Mouse (Mus musculus) limb, embryonic 15.5 days (tissue): ENCODE measurements around the gene Insrr. TPM values are rescaled to one million over a fixed set of nuclear protein-coding genes. Genes with fewer than 3 reads are reported as not detected.
A peak's percentile ranks its signal among the peaks of the same experiment; 100 is the strongest.

ENCODE experiments used
- ATAC-seq: fragments of 200-750 bp; cut with Nextera tagmentation; 2 replicates; pipeline ENCODE4 v1.8.0; 2017; ENCODE audit warnings: low read depth, moderate TSS enrichment; ENCODE audit not compliant: insufficient number of reproducible peaks, low FRiP score, low TSS enrichment
- H3K27ac ChIP-seq: fragments of 300-500 bp; sonication (generic); 2 replicates; pipeline ENCODE4 v1.5.1; 2015; ENCODE audit warnings: moderate library complexity, mild to moderate bottlenecking, inconsistent platforms
- H3K27me3 ChIP-seq: fragments of 300-500 bp; sonication (generic); 2 replicates; pipeline ENCODE4 v1.6.1; 2015; ENCODE audit warnings: inconsistent platforms
- H3K36me3 ChIP-seq: fragments of 300-500 bp; sonication (generic); 2 replicates; pipeline ENCODE4 v1.6.1; 2015; ENCODE audit warnings: inconsistent platforms
- H3K4me1 ChIP-seq: fragments of 300-500 bp; sonication (generic); 2 replicates; pipeline ENCODE4 v1.6.1; 2015; ENCODE audit warnings: inconsistent platforms
- H3K4me2 ChIP-seq: fragments of 300-500 bp; sonication (generic); 2 replicates; pipeline ENCODE4 v1.6.1; 2015; ENCODE audit warnings: mild to moderate bottlenecking, inconsistent platforms
- H3K4me3 ChIP-seq: fragments of 300-500 bp; sonication (generic); 2 replicates; pipeline ENCODE4 v1.5.1; 2015; ENCODE audit warnings: mild to moderate bottlenecking, inconsistent platforms
- H3K9ac ChIP-seq: fragments of 300-500 bp; sonication (generic); 2 replicates; pipeline ENCODE4 v1.6.1; 2015; ENCODE audit warnings: inconsistent platforms
- H3K9me3 ChIP-seq: fragments of 300-500 bp; sonication (generic); 2 replicates; pipeline ENCODE4 v1.6.1; 2016; ENCODE audit warnings: inconsistent platforms
- WGBS: fragments of 180-500 bp; shearing (Covaris S2); methylation state at CpG from one replicate; pipeline ENCODE4 v1.1.7; 2015; 5-methylcytosine and 5-hydroxymethylcytosine counted together
- polyA plus RNA-seq: library from polyadenylated mRNA; unstranded; fragments of >200 nt; fragmentation: Nextera tagmentation; extraction: Ambion mirVana; gene quantifications from 2 replicates; pipeline ENCODE4 v1.2.1, GENCODE M21; 2015

Gene Insrr
- 0.19 and 0.36 TPM in 2 replicates for polyA plus RNA-seq

- under 1% methylated on average over 29 of the region's 29 CpGs for WGBS
- Histone ChIP-seq H3K36me3 (no peaks in the 10 kb centered on the region), H3K27ac (no peak within 1 kb of the TSS), H3K27me3 (peaks cover 100% of the 10 kb centered on the region), H3K9ac (no peak within 1 kb of the TSS), H3K4me3 (peak within 1 kb of the TSS; percentile 40), H3K4me2 (peak within 1 kb of the TSS; percentile 73), H3K4me1 (peaks cover 33% of the 10 kb centered on the region), H3K9me3 (no peaks in the 10 kb centered on the region)
- ATAC-seq = peak; percentile 12; the same call in 1 of the 2 replicates
Observed at GRCm38 (mm10) chr3:87796736-87797334, at the start of gene Insrr. TSS of gene Insrr (plus strand) at chr3:87796951.

- Histone ChIP-seq H3K27me3 (no peaks in the 10 kb centered on the region), H3K9me3 (no peaks in the 10 kb centered on the region), H3K27ac (no peak within 1 kb of the TSS), H3K4me2 (no peak within 1 kb of the TSS), H3K4me3 (no peak within 1 kb of the TSS), H3K4me1 (peaks cover 15% of the 10 kb centered on the region), H3K36me3 (peaks cover 31% of the 10 kb centered on the region), H3K9ac (no peak within 1 kb of the TSS)
- WGBS = 50% methylated on average over 13 of the region's 13 CpGs
- ATAC-seq = no peak
Observed at GRCm38 (mm10) chr3:87748431-87748830, 48.3 kb upstream of the Insrr start, which contains the start of gene Lrrc71. TSS of gene Lrrc71 (minus strand) at chr3:87748625.

- no peak overlapping the region for H3K27ac ChIP-seq
- 18% methylated on average over 5 of the region's 5 CpGs for WGBS
- ATAC-seq = no peak
- H3K4me2 ChIP-seq = no peak overlapping the region
- H3K9me3 ChIP-seq = no peaks in the 10 kb centered on the region
- no peak overlapping the region for H3K9ac ChIP-seq
- H3K27me3 ChIP-seq = no peaks in the 10 kb centered on the region
- H3K4me1 ChIP-seq = peaks cover 15% of the 10 kb centered on the region
- H3K36me3 ChIP-seq = peaks cover 35% of the 10 kb centered on the region
- no peak overlapping the region for H3K4me3 ChIP-seq
Observed at GRCm38 (mm10) chr3:87749036-87749435, 47.7 kb upstream of the Insrr start.

GRCm38 (mm10) chr3:87749977-87750376 lies 46.8 kb upstream of the Insrr start:
- Histone ChIP-seq H3K27ac (no peak overlapping the region), H3K36me3 (peaks cover 41% of the 10 kb centered on the region)

GRCm38 (mm10) chr3:87752567-87752966 lies 44.2 kb upstream of the Insrr start:
- Histone ChIP-seq H3K9me3 (no peaks in the 10 kb centered on the region), H3K4me3 (no peak overlapping the region), H3K4me2 (no peak overlapping the region), H3K36me3 (peaks cover 41% of the 10 kb centered on the region), H3K4me1 (peaks cover 15% of the 10 kb centered on the region), H3K27me3 (peaks cover 4% of the 10 kb centered on the region; the same call in 1 of the 2 replicates), H3K27ac (no peak overlapping the region), H3K9ac (no peak overlapping the region)
- 96% methylated on average over 3 of the region's 3 CpGs for WGBS
- ATAC-seq = no peak

More at GRCm38 (mm10) chr3:87749977-87750376, 46.8 kb upstream of the Insrr start:
- H3K4me2 ChIP-seq = no peak overlapping the region
- no peaks in the 10 kb centered on the region for H3K9me3 ChIP-seq
- no peaks in the 10 kb centered on the region for H3K27me3 ChIP-seq
- peaks cover 15% of the 10 kb centered on the region for H3K4me1 ChIP-seq
- no peak overlapping the region for H3K9ac ChIP-seq
- WGBS = 92% methylated on average over 12 of the region's 12 CpGs
- H3K4me3 ChIP-seq = no peak overlapping the region
- ATAC-seq = no peak

GRCm38 (mm10) chr3:87753829-87754228 lies 42.9 kb upstream of the Insrr start:
- H3K36me3 ChIP-seq = peaks cover 41% of the 10 kb centered on the region
- 82% methylated on average over 13 of the region's 13 CpGs for WGBS
- H3K27me3 ChIP-seq = peaks cover 4% of the 10 kb centered on the region; the same call in 1 of the 2 replicates

GRCm38 (mm10) chr3:87755964-87756363 lies 40.8 kb upstream of the Insrr start:
- peak overlapping the region; percentile 11 for H3K4me3 ChIP-seq
- H3K9me3 ChIP-seq = no peaks in the 10 kb centered on the region
- peak; percentile 70; the same call in 1 of the 2 replicates for ATAC-seq
- H3K4me1 ChIP-seq = peaks cover 10% of the 10 kb centered on the region
- peak overlapping the region; percentile 46 for H3K4me2 ChIP-seq
- peaks cover 4% of the 10 kb centered on the region; the same call in 1 of the 2 replicates for H3K27me3 ChIP-seq
- 3% methylated on average over 24 of the region's 24 CpGs for WGBS
- no peak overlapping the region for H3K9ac ChIP-seq
- H3K27ac ChIP-seq = no peak overlapping the region
- peaks cover 30% of the 10 kb centered on the region for H3K36me3 ChIP-seq

More at GRCm38 (mm10) chr3:87753829-87754228, 42.9 kb upstream of the Insrr start:
- no peak overlapping the region for H3K9ac ChIP-seq
- no peak for ATAC-seq
- H3K4me1 ChIP-seq = peaks cover 10% of the 10 kb centered on the region
- H3K27ac ChIP-seq = no peak overlapping the region
- H3K4me2 ChIP-seq = no peak overlapping the region
- H3K9me3 ChIP-seq = no peaks in the 10 kb centered on the region
- no peak overlapping the region for H3K4me3 ChIP-seq

- no peak overlapping the region for H3K27ac ChIP-seq
- H3K9ac ChIP-seq = no peak overlapping the region
- H3K27me3 ChIP-seq = peaks cover 4% of the 10 kb centered on the region; the same call in 1 of the 2 replicates
- H3K4me2 ChIP-seq = peak overlapping the region; percentile 46; the same call in 1 of the 2 replicates
- no peaks in the 10 kb centered on the region for H3K9me3 ChIP-seq
- 54% methylated on average over 20 of the region's 20 CpGs for WGBS
- peaks cover 25% of the 10 kb centered on the region for H3K36me3 ChIP-seq
- no peak overlapping the region for H3K4me3 ChIP-seq
- peaks cover 14% of the 10 kb centered on the region for H3K4me1 ChIP-seq
- no peak for ATAC-seq
Observed at GRCm38 (mm10) chr3:87756488-87756887, 40.3 kb upstream of the Insrr start.

- Histone ChIP-seq H3K4me1 (peaks cover 35% of the 10 kb centered on the region), H3K4me2 (no peak overlapping the region), H3K36me3 (peaks cover 9% of the 10 kb centered on the region; the same call in 1 of the 2 replicates), H3K4me3 (no peak overlapping the region), H3K27ac (no peak overlapping the region), H3K27me3 (peaks cover 4% of the 10 kb centered on the region; the same call in 1 of the 2 replicates), H3K9ac (no peak overlapping the region), H3K9me3 (no peaks in the 10 kb centered on the region)
- no peak for ATAC-seq
- 71% methylated on average over 3 of the region's 5 CpGs for WGBS
Observed at GRCm38 (mm10) chr3:87758641-87759040, 38.1 kb upstream of the Insrr start.

- H3K36me3 ChIP-seq = no peaks in the 10 kb centered on the region
- no peak overlapping the region for H3K4me2 ChIP-seq
- no peak overlapping the region for H3K9ac ChIP-seq
- H3K27me3 ChIP-seq = peaks cover 4% of the 10 kb centered on the region; the same call in 1 of the 2 replicates
- 41% methylated on average over 20 of the region's 20 CpGs for WGBS
- peaks cover 52% of the 10 kb centered on the region for H3K4me1 ChIP-seq
- H3K27ac ChIP-seq = peak overlapping the region; percentile 54
- ATAC-seq = no peak
- H3K9me3 ChIP-seq = no peaks in the 10 kb centered on the region
- H3K4me3 ChIP-seq = no peak overlapping the region
Observed at GRCm38 (mm10) chr3:87761408-87762375, 35.1 kb upstream of the Insrr start.

- Histone ChIP-seq H3K36me3 (no peaks in the 10 kb centered on the region), H3K27me3 (no peaks in the 10 kb centered on the region), H3K9ac (no peak overlapping the region), H3K27ac (peak overlapping the region; percentile 90), H3K4me2 (peak overlapping the region; percentile 37), H3K4me1 (peaks cover 67% of the 10 kb centered on the region), H3K4me3 (peak overlapping the region; percentile 3; the same call in 1 of the 2 replicates), H3K9me3 (no peaks in the 10 kb centered on the region)
- WGBS = 43% methylated on average over 4 of the region's 4 CpGs
- ATAC-seq = no peak
Observed at GRCm38 (mm10) chr3:87763202-87763601, 33.5 kb upstream of the Insrr start.
